Mouse (Mus musculus) testis, adult 2 months (tissue): Measurements from ENCODE around the gene Psmc5.

ENCODE experiments used
- CTCF ChIP-seq: fragments of 200-500 bp; IDR thresholded peaks from 2 replicates; pipeline ENCODE4 v1.5.1; 2012; ENCODE audit warnings: low read depth, mild to moderate bottlenecking, inconsistent platforms, low read length, moderate library complexity; ENCODE audit not compliant: control insufficient read depth, insufficient read depth, insufficient replicate concordance
- POLR2A ChIP-seq: fragments of 200-500 bp; IDR thresholded peaks from 2 replicates; pipeline ENCODE4 v1.6.1; 2012; ENCODE audit warnings: low read depth, mild to moderate bottlenecking, inconsistent platforms, low read length, moderate library complexity; ENCODE audit not compliant: control insufficient read depth

DNA sequence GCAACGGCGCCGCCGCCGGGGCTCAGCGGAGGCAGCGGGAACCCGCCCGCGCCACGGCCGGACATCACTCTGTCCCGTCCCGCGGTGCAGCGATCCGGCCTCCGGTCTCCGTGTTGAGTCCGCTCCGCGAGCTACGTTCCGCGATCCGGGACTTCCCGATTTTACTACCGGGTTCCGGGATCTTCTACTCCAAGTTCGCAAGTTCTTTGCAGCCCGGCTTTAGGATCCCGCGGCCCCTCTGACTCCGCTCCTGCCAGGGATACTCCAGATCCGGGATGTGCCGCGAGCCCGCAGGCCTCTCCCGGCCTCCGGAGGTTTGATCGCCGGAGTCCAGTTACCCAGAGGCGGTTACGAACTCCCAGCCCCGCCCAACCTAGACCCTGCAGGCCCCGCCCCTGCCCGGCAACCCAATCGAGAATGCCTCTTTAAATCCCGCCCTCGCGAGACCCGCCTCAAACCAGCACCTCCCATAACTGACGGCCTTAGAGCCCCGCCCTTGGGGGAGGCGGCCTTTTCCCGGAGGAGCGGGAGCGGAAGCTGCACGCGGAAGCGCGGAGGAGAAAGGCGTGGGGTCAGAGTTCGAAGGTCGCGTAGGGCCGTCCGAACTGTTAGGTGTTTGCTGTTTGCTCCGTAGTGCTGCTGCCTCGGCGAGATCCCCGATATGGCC is 16.8 kb downstream of the Psmc5 start, which contains the start of gene Smarcd2:
- TF ChIP-seq POLR2A = peak; percentile 88; the same call in 1 of the 2 replicates
- TF ChIP-seq CTCF = no peak
